Mouse (Mus musculus): ENCODE results near the gene Gm11627.

The Gm11627 gene

GRCm38 (mm10) chr11:102602816-102603495 is 23.7 kb upstream of the Gm11627 start:
- DNase-seq (ENCODE audit: low spot score in 2 of 2) = no peak

- DNase-seq (ENCODE audit: low spot score in 2 of 2) = no peak
Observed at GRCm38 (mm10) chr11:102599912-102600311, 20.7 kb upstream of the Gm11627 start.

GRCm38 (mm10) chr11:102595341-102595820 is 16.1 kb upstream of the Gm11627 start:
- no peak for DNase-seq (ENCODE audit: low spot score in 2 of 2)

DNA sequence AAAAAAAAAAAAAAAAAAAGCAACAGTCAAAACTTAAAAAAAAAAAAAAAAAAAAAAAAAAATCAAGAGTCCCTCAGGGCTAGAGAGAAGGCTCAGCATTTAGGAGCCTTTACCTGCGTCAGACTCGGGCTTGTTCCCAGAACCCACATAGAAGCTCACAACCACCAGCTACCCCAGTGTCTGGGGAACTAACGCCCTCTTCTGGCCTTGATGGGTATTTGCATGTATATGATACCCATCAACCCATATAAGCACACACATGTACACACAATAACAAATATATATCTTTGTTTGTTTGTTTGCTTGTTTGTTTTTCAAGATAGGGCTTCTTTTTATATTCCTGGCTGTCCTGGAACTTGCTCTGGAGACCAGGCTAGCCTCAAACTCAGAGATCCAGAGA is 8.3 kb upstream of the Gm11627 start:
- DNase-seq (ENCODE audit: low spot score in 2 of 2) = no peak

- no peak for DNase-seq (ENCODE audit: low spot score in 2 of 2)
Observed at GRCm38 (mm10) chr11:102586445-102587130, 7.3 kb upstream of the Gm11627 start.

- no peak for DNase-seq (ENCODE audit: low spot score in 2 of 2)
Observed at GRCm38 (mm10) chr11:102582736-102583135, 3.5 kb upstream of the Gm11627 start.

- DNase-seq (ENCODE audit: low spot score in 2 of 2) = no peak
Observed at GRCm38 (mm10) chr11:102582016-102582610, 2.9 kb upstream of the Gm11627 start.

- DNase-seq (ENCODE audit: low spot score in 2 of 2) = no peak
Observed at GRCm38 (mm10) chr11:102581281-102582015, 2.2 kb upstream of the Gm11627 start.

GRCm38 (mm10) chr11:102580034-102580330 is 721 bp upstream of the Gm11627 start:
- DNase-seq (ENCODE audit: low spot score in 2 of 2) = no peak

GRCm38 (mm10) chr11:102578341-102579118 is 731 bp downstream of the Gm11627 start:
- peak in 1 of 2 experiments; percentile 50 for DNase-seq (ENCODE audit: low spot score in 2 of 2)

GRCm38 (mm10) chr11:102576050-102576754 is 3.1 kb downstream of the Gm11627 start:
- DNase-seq (ENCODE audit: low spot score in 2 of 2) = no peak

GRCm38 (mm10) chr11:102575034-102575433 is 4.2 kb downstream of the Gm11627 start:
- DNase-seq (ENCODE audit: low spot score in 2 of 2) = no peak

DNA sequence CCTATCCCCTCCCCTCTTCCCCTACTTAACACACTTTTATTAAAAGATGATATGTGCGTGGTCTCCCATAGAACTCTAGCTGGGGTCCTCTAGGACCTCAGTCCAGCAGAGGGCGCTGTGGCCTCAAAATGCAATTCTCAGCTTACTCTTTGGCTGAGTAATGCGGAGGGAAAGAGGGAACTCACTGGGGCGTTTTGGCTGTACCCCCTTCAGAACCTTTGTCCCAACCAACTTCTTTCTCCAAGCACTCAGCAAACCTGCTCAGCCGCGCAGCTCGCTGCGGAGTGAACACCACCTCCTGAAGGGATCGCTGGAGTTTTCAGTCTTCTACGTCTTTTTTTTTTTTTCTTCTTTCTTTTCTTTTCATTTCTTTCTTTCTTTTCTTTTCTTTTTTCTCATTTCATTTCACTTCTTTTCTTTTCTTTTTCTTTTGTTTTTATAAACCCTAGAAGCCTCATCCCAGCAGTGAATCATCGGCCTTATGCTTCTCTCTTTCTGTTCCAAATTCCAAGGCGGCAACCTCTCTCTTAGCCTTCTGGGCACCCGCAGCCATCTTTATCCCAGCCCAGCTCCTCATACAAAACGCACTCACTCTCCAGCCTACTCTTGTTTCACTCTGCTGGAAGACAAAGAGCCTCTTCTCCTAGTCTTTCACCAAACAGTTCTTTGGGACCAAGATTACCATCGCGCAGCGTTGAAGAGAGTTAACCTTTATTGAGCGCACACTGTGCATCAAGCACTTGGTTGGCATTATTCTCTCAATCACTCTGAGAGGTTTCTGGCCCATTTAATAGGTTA is 6.2 kb downstream of the Gm11627 start:
- peak; percentile 32 to 77 for DNase-seq (ENCODE audit: low spot score in 2 of 2)

DNA sequence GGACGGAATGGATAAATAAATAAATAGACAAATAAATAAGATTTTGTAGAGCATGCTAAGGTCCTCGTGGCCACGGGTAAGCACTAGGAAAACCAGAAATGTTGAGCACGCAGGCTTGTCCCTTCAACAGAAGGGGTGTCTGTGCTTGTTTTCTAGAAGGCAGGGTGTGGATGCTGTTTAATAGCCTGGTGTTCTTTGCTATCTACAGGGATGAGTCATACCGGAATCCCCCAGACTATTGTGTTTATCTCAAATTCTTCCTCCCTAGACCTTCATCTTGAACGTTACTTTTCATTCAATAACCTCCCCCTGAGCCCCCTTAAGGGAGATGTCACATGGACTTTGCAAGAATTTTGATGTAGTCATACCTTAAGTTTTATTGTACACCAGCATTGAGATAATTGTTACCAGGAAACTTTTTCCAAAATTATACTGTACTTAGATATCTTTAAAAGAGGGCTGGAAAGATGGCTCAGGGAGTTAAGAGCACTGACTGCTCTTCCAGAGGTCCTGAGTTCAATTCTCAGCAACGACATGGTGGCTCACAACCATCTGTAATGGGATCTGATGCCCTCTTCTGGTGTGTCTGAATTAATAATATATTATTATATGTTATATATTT is 10.4 kb downstream of the Gm11627 start:
- no peak for DNase-seq (ENCODE audit: low spot score in 2 of 2)

GRCm38 (mm10) chr11:102568191-102568590 is 11.1 kb downstream of the Gm11627 start:
- no peak for DNase-seq (ENCODE audit: low spot score in 2 of 2)

DNA sequence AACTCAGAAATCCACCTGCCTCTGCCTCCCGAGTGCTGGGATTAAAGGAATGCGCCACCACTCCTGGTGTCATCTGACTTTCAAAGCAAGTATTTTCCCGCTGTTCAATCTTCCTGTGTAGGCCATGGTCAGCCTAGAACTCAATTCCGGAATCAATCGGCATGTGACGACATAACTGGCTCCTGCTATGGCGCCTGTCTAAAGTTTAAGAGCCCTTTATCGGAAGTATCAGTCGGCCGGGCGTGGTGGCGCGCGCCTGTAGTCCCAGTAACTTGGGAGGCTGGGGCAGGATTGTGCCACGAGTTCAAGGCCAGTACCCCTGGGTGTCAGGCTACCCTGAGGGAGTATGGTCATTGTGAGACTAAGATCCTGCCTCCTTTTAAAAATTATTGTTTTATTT is 11.5 kb downstream of the Gm11627 start:
- DNase-seq (ENCODE audit: low spot score in 2 of 2) = no peak

DNA sequence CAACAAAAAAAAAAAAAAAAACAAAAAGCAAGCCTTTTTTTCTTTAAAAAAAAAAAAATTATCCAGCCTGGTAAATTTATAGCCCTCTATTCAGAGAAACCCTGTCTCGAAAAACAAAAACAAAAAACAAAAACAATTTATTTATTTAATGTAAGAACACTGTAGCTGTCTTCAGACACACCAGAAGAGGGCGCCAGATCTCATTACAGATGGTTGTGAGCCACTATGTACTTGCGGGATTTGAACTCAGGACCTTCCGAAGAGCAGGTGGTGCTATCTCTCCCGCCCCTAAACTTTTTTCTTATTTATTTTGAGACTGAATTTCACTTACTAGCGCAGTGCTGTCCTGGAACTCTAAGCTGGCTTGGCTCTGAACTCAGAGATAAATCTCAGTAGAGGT is 12.1 kb downstream of the Gm11627 start:
- DNase-seq (ENCODE audit: low spot score in 2 of 2) = no peak

- DNase-seq (ENCODE audit: low spot score in 2 of 2) = no peak
Observed at GRCm38 (mm10) chr11:102566290-102566689, 13.0 kb downstream of the Gm11627 start.

DNA sequence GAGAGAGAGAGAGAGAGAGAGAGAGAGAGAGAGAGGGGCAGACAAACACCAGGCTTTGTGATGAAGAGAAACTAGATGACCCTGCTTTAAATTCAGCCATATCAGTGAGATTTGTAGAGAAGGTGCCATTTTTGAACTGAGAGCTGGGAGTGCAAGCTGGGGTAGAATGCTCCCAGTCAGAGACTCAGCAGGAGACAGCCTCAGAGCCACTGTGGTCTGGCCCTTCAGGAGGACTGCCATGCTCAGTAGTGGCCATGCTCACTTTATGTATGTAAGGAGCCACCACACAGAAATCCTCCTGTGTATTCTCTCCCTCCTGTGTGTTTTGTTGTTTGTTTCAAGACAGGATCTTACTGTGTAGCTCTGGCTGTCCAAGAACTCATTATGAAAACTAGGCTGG is 13.5 kb downstream of the Gm11627 start:
- no peak for DNase-seq (ENCODE audit: low spot score in 2 of 2)

Data from frontal cortex, postnatal 14 days (tissue).